Mouse (Mus musculus) stomach, embryonic 15.5 days (tissue): Measurements from ENCODE around the gene Csnk1e. TPM values are rescaled to one million over a fixed set of nuclear protein-coding genes. Genes with fewer than 3 reads are reported as not detected.
A peak's percentile ranks its signal among the peaks of the same experiment; 100 is the strongest.

ENCODE experiments used
- ATAC-seq: fragments of 200-750 bp; cut with Nextera tagmentation; 2 replicates; pipeline ENCODE4 v1.8.0; 2017; ENCODE audit warnings: low read depth, moderate number of reproducible peaks, moderate TSS enrichment; ENCODE audit not compliant: insufficient read depth, low FRiP score
- H3K27ac ChIP-seq: fragments of 300-500 bp; sonication (generic); 2 replicates; pipeline ENCODE4 v1.5.1; 2015; ENCODE audit warnings: mild to moderate bottlenecking, inconsistent platforms
- H3K27me3 ChIP-seq: fragments of 300-500 bp; sonication (generic); replicated peaks from 2 replicates; pipeline ENCODE4 v1.6.1; 2015; ENCODE audit warnings: inconsistent platforms
- H3K36me3 ChIP-seq: fragments of 300-500 bp; sonication (generic); 2 replicates; pipeline ENCODE4 v1.6.1; 2015; ENCODE audit warnings: inconsistent platforms
- H3K4me1 ChIP-seq: fragments of 300-500 bp; sonication (generic); 2 replicates; pipeline ENCODE4 v1.6.1; 2015; ENCODE audit warnings: inconsistent platforms
- H3K4me2 ChIP-seq: fragments of 300-500 bp; sonication (generic); 2 replicates; pipeline ENCODE4 v1.6.1; 2015; ENCODE audit warnings: mild to moderate bottlenecking, inconsistent platforms
- H3K4me3 ChIP-seq: fragments of 300-500 bp; sonication (generic); replicated peaks from 2 replicates; pipeline ENCODE4 v1.5.1; 2015; ENCODE audit warnings: inconsistent platforms
- H3K9ac ChIP-seq: fragments of 300-500 bp; sonication (generic); 2 replicates; pipeline ENCODE4 v1.6.1; 2015; ENCODE audit warnings: inconsistent platforms
- H3K9me3 ChIP-seq: fragments of 300-500 bp; sonication (generic); 2 replicates; pipeline ENCODE4 v1.6.1; 2016; ENCODE audit warnings: inconsistent platforms
- WGBS: fragments of 180-500 bp; shearing (Covaris S2); methylation state at CpG from one replicate; pipeline ENCODE4 v1.1.7; 2015; 5-methylcytosine and 5-hydroxymethylcytosine counted together
- polyA plus RNA-seq: library from polyadenylated mRNA; unstranded; fragments of >200 nt; fragmentation: Nextera tagmentation; extraction: Ambion mirVana; gene quantifications from 2 replicates; pipeline ENCODE4 v1.2.1, GENCODE M21; 2015

Gene Csnk1e
- polyA plus RNA-seq, 1 experiment from 2014 or later = 66.0 TPM

GRCm38 (mm10) chr15:79417379-79417778 is 38.0 kb downstream of the Csnk1e start:
- 90% methylated on average over 3 of the region's 3 CpGs for WGBS
- H3K27me3 ChIP-seq = no peaks in the 10 kb centered on the region
- no peak overlapping the region for H3K27ac ChIP-seq
- no peak for ATAC-seq
- peaks cover 33% of the 10 kb centered on the region for H3K36me3 ChIP-seq
- no peak overlapping the region for H3K4me2 ChIP-seq
- no peaks in the 10 kb centered on the region for H3K9me3 ChIP-seq
- H3K4me1 ChIP-seq = no peaks in the 10 kb centered on the region
- H3K4me3 ChIP-seq = no peak overlapping the region
- no peak overlapping the region for H3K9ac ChIP-seq

GRCm38 (mm10) chr15:79416460-79417085 is 38.8 kb downstream of the Csnk1e start:
- no peak for ATAC-seq
- Histone ChIP-seq H3K4me2 (no peak overlapping the region), H3K27me3 (no peaks in the 10 kb centered on the region), H3K27ac (no peak overlapping the region), H3K36me3 (peaks cover 25% of the 10 kb centered on the region), H3K4me3 (no peak overlapping the region), H3K4me1 (no peaks in the 10 kb centered on the region), H3K9ac (no peak overlapping the region), H3K9me3 (no peaks in the 10 kb centered on the region)
- 87% methylated on average over 10 of the region's 10 CpGs for WGBS

GRCm38 (mm10) chr15:79414513-79414912 is 40.9 kb downstream of the Csnk1e start:
- no peak overlapping the region for H3K4me3 ChIP-seq
- ATAC-seq = no peak

DNA sequence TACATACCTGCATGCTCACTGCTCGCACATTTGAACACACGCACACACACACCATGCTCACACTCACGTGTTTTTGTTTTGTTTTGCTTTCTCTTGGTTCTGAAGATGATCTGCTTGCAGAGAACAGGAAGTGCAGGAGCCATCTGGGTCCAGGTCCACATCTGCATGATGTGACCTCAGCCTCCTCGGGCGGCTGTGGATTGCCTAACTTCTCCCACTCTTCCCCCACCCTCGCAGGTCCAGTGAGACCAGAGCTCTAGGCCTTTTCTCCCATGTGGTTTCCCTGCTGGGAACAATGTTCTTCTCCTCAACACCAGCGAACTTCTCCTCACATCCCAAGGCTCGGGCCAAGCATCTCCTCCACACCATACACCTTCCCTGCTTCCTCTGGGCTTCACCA is 41.6 kb downstream of the Csnk1e start:
- Histone ChIP-seq H3K27me3 (no peaks in the 10 kb centered on the region), H3K4me2 (no peak overlapping the region), H3K4me1 (no peaks in the 10 kb centered on the region), H3K9ac (no peak overlapping the region), H3K27ac (no peak overlapping the region), H3K4me3 (no peak overlapping the region), H3K9me3 (no peaks in the 10 kb centered on the region), H3K36me3 (peaks cover 6% of the 10 kb centered on the region; the same call in 1 of the 2 replicates)
- no peak for ATAC-seq
- 71% methylated on average over 8 of the region's 8 CpGs for WGBS

More at GRCm38 (mm10) chr15:79414513-79414912, 40.9 kb downstream of the Csnk1e start:
- Histone ChIP-seq H3K9me3 (no peaks in the 10 kb centered on the region), H3K27me3 (no peaks in the 10 kb centered on the region), H3K27ac (no peak overlapping the region), H3K4me1 (no peaks in the 10 kb centered on the region), H3K36me3 (peaks cover 6% of the 10 kb centered on the region), H3K4me2 (no peak overlapping the region), H3K9ac (no peak overlapping the region)
- WGBS = 31% methylated on average over 4 of the region's 4 CpGs

GRCm38 (mm10) chr15:79413201-79413600 is 42.2 kb downstream of the Csnk1e start:
- 93% methylated on average over 3 of the region's 3 CpGs for WGBS
- no peak overlapping the region for H3K4me3 ChIP-seq
- no peaks in the 10 kb centered on the region for H3K4me1 ChIP-seq
- H3K4me2 ChIP-seq = no peak overlapping the region
- H3K9me3 ChIP-seq = no peaks in the 10 kb centered on the region
- no peak overlapping the region for H3K9ac ChIP-seq
- no peak overlapping the region for H3K27ac ChIP-seq
- ATAC-seq = no peak
- no peaks in the 10 kb centered on the region for H3K27me3 ChIP-seq
- H3K36me3 ChIP-seq = peaks cover 6% of the 10 kb centered on the region; the same call in 1 of the 2 replicates

DNA sequence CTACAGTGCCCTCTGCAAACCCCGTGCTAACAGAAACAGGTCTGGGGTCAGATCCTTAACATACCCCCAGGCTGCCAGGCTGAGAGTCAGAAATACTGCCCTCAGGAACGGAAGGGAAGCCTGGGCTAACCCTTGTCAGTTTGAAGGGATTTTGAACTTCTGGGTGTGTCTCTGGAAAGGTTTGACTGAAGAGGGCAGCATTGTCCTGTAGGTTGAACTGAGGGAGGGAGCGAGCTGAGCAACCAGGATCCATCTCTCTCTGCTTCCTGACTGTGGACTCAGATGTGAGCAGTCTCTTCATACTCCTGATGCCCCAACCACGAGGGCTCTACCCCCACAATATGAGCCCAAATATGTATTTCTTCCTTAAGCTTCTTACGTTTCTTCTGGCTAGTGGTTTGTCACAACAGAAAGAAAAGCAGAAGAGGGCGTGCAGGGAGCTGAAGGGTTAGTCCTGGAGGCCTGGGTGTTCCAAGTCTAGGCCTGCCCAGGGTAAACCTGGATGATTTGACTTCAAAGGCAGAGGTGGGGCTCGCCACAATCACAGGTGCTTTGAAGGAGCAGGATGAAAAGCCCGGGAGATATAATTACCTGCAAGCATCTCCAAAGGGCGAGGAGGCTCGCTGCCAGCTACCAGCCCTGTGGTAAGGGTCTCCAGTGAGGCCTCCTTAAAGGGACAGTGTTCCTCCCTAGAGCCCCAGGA is 43.9 kb downstream of the Csnk1e start:
- H3K27ac ChIP-seq = 0 out of 2 replicates have a peak overlapping the region, but pooled peaks have one; percentile 1
- H3K4me3 ChIP-seq = no peak overlapping the region
- no peak overlapping the region for H3K9ac ChIP-seq
- H3K27me3 ChIP-seq = no peaks in the 10 kb centered on the region
- WGBS = 62% methylated on average over 10 of the region's 10 CpGs
- H3K36me3 ChIP-seq = no peaks in the 10 kb centered on the region
- no peak for ATAC-seq
- H3K4me2 ChIP-seq = no peak overlapping the region
- H3K4me1 ChIP-seq = no peaks in the 10 kb centered on the region
- H3K9me3 ChIP-seq = no peaks in the 10 kb centered on the region

GRCm38 (mm10) chr15:79409077-79409573 is 46.2 kb downstream of the Csnk1e start:
- peaks cover 2% of the 10 kb centered on the region; the same call in 1 of the 2 replicates for H3K4me1 ChIP-seq
- no peak for ATAC-seq
- H3K27ac ChIP-seq = no peak overlapping the region
- no peaks in the 10 kb centered on the region for H3K27me3 ChIP-seq
- H3K9me3 ChIP-seq = no peaks in the 10 kb centered on the region
- H3K9ac ChIP-seq = no peak overlapping the region
- no peak overlapping the region for H3K4me2 ChIP-seq
- no peaks in the 10 kb centered on the region for H3K36me3 ChIP-seq
- WGBS = 88% methylated on average over 4 of the region's 4 CpGs
- no peak overlapping the region for H3K4me3 ChIP-seq

- Histone ChIP-seq H3K36me3 (no peaks in the 10 kb centered on the region), H3K4me3 (no peak overlapping the region), H3K27ac (no peak overlapping the region), H3K9me3 (no peaks in the 10 kb centered on the region), H3K4me2 (no peak overlapping the region), H3K27me3 (no peaks in the 10 kb centered on the region), H3K4me1 (peaks cover 16% of the 10 kb centered on the region), H3K9ac (no peak overlapping the region)
- ATAC-seq = no peak
- WGBS = 83% methylated on average over 4 of the region's 4 CpGs
These were observed 48.8 kb downstream of the Csnk1e start for GRCm38 (mm10) chr15:79406564-79406963.

- no peak overlapping the region for H3K27ac ChIP-seq
- no peaks in the 10 kb centered on the region for H3K27me3 ChIP-seq
- 74% methylated on average over 1 of the region's 1 CpGs for WGBS
- H3K9ac ChIP-seq = no peak overlapping the region
- H3K4me3 ChIP-seq = no peak overlapping the region
- H3K4me2 ChIP-seq = no peak overlapping the region; the same call in 1 of the 2 replicates
- H3K36me3 ChIP-seq = no peaks in the 10 kb centered on the region
- ATAC-seq = no peak
- H3K4me1 ChIP-seq = peaks cover 38% of the 10 kb centered on the region
- no peaks in the 10 kb centered on the region for H3K9me3 ChIP-seq
These were observed 51.1 kb downstream of the Csnk1e start for GRCm38 (mm10) chr15:79404277-79404676.

DNA sequence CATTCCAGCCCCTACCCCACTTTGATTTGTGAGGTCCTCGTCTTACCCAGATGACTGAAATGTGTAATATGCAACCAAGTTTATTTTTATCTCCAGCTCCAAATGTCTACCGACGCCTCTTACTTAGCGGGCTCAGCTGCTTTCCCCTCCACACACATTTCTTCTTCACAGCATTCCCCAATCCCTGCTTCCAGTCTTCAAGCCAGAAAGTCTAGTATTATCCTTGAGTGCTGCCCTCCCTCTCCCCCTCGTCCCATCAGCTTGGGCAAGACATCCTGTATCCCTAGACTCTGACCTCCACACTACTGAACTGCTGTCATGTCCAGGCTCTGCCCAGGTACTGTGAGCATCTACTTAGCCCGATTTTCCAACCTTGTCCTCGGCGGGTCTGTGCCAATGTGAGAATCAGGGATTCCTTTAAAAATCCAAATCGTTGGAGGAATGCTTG is 51.6 kb downstream of the Csnk1e start:
- peaks cover 39% of the 10 kb centered on the region for H3K4me1 ChIP-seq
- peak overlapping the region; percentile 81; the same call in 1 of the 2 replicates for H3K27ac ChIP-seq
- peak overlapping the region; percentile 86; the same call in 1 of the 2 replicates for H3K9ac ChIP-seq
- H3K36me3 ChIP-seq = no peaks in the 10 kb centered on the region
- H3K9me3 ChIP-seq = no peaks in the 10 kb centered on the region
- H3K27me3 ChIP-seq = no peaks in the 10 kb centered on the region
- H3K4me2 ChIP-seq = peak overlapping the region; percentile 87
- WGBS = 16% methylated on average over 9 of the region's 9 CpGs
- ATAC-seq = no peak
- peak overlapping the region; percentile 95 for H3K4me3 ChIP-seq

- Histone ChIP-seq H3K4me3 (peak within 1 kb of the TSS; percentile 95), H3K9ac (peak within 1 kb of the TSS; percentile 86), H3K4me1 (peaks cover 39% of the 10 kb centered on the region), H3K27me3 (no peaks in the 10 kb centered on the region), H3K9me3 (no peaks in the 10 kb centered on the region), H3K27ac (peak within 1 kb of the TSS; percentile 81), H3K4me2 (peak within 1 kb of the TSS; percentile 87), H3K36me3 (no peaks in the 10 kb centered on the region)
- WGBS = under 1% methylated on average over 90 of the region's 90 CpGs
- ATAC-seq = peak; percentile 85
These were observed 52.3 kb downstream of the Csnk1e start, which contains the start of gene Tmem184b for GRCm38 (mm10) chr15:79402836-79403762. Tmem184b (minus strand) TSS chr15:79403569.
